Mouse (Mus musculus) frontal cortex, postnatal 25 days (tissue): ENCODE results near the gene Lig3.

Source experiments
- DNase-seq, 2 experiments: peaks; one replicate each; pipeline ENCODE4 v3.0.0; 2022; ENCODE audit warnings: low spot score in 2 of 2

Gene Lig3

GRCm38 (mm10) chr11:82780983-82781903 is at the start of gene Lig3:
Gene Lig3 (plus strand): TSS chr11:82781108.
- DNase-seq, result peak; percentile 90

DNA sequence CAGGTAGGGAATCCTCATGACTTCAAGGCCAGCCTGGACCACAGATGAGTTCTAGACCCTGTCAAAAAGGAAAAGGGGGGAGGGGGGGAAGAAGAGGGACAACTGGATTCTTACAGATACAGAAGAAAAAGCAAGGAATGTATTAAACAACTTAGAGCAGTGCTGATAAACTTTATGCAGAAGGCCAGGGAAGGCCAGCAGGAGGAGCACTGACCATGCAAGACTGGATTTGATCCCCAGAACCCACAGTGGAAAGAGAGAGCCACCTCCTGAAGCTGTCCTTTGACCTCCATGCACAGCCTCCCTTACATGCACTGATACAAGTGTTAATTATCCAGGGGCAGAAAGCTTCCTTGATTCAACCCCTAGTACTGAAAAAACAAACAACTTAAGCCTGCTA is 46.7 kb upstream of the Lig3 start:
- DNase-seq, result no peak

DNA sequence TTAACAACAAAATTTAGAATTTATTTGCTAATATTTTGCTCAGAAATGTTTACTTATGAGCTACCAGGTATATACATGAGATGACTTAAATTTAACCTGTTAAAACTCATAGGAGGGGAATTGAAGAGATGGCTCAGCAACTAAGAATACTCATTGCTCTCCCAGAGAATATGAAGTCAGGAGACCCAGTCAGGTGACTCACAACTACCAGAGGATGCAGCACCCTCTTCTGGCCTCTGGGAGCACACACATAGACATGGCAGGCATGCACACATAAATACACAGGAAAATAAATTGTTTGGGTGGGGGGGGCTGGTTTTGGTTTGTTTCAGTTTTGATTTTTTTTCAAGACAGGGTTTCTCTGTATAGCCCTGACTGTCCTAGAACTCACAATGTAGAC is 41.9 kb upstream of the Lig3 start:
- DNase-seq, result no peak

- DNase-seq, result no peak
These were observed 34.8 kb upstream of the Lig3 start for GRCm38 (mm10) chr11:82746138-82746537.

GRCm38 (mm10) chr11:82746857-82747366 is 34.0 kb upstream of the Lig3 start:
- DNase-seq, result no peak

DNA sequence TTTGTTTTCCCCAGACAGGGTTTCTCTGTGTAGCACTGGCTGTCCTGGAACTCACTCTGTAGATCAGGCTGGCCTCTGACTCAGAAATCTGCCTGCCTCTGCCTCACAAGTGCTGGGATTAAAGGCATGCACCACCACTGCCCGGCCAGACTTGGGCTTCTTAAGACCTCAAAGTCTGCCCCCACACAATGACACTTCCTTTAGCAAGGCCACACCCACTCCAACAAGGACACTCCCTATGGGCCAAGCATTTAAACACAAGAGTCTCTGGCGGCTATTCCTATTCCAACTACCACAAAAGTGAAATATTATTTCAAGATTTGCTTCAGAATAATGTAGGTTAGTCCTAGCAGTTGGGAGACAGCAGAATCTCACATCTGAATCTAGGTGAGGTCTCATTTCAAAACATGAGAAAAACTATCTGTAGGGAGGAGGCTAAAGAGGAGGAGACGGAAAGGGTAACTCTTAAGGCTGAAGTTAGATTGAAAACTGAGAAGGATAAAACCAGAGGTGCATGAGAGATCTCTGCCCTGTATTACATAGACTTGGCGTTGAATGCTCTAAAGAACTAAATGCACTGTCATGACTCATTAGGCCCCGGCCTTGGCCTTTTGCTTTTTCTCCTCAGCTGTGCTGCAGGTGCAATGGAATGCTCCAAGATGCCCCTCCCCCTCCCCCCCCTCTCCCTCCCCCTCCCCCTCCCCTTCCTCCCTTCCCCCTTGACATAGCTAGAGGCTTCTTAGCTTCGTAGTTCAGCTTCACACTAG is 28.4 kb upstream of the Lig3 start:
- no peak for DNase-seq

DNA sequence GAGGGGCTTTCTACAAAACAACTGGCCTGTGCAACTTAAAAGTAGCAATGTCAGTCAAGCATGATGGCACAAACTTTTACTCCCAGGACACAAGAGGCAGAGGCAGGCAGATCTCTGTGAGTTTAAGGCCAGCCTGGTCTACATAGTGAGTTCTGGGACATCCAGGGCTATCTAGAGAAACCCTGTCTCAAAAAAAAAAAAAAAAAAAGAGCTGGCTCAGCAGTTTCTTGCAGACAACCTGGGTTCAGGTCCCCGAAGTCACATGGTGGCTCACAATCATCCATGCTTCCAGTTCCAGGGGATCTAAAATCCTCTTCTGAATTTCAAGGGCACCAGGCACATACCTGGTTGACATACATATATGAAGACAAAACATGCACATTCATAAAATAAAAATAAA is 25.0 kb upstream of the Lig3 start:
- DNase-seq, result no peak

DNA sequence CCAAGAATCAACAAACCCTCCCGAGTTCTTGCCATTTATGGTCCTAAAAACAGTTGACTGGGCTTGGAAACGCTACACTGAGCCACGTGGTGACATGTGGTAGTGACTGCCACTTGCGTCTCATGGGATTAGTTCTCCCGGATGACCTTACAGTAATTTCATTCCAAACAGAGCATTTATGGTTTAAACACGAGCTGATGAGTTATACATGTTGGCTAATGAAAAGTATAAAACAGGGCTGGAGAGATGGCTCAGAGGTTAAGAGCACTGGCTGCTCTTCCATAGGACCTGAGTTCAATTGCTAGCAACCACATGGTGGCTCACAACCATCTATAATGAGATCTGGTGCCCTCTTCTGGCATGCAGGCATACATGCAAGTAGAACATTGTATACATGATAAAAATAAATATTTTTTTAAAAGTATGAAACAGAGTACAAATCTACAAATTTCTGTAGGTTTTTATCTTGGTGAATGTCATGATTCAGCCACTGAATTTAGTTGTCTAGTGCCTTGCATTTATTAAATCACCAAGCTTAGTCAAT is 18.6 kb upstream of the Lig3 start:
- DNase-seq, result no peak

- DNase-seq, result no peak
These were observed 17.6 kb upstream of the Lig3 start for GRCm38 (mm10) chr11:82763261-82763660.

DNA sequence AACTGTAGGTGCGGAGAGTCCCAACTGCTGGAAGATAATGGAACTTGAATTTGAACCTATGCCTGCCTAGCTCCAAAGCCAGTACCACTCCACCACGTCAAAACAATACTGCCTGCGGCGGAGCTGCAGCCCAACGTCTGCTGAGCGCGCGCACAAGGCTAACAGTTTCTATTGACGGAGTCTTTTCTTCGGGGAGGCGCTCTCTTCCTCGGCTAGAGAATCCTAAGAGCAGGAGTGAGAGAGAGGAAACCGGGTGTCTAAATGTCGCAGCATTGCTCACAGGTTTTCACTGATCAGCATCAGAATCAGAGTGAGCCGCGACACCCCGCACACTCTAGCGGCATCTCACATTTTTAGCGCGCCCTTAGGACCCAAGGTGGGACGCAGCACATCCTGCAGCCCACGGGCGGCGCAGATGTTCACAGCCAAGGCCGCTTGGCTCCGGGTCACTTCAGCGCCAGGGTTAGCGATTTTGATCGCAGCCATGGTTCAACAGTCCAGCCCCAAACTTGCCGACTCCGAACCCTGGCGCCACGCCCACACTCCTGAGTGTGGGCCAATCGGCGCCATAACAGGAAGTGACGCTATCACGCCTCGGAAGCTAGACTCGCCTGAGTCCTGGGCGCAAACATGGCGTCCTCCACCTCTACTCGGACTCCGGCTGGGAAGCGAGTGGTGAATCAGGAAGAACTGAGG is 17.0 kb upstream of the Lig3 start, which contains the start of the genes Cct6b and Zfp830:
Gene Cct6b (minus strand): TSS at position 580 of the 696 bp plus-strand sequence.
Gene Zfp830 (plus strand): TSS at position 604 of the 696 bp plus-strand sequence.
- peak; percentile 83 to 90 for DNase-seq

GRCm38 (mm10) chr11:82764438-82764924 is 16.4 kb upstream of the Lig3 start:
- no peak for DNase-seq

DNA sequence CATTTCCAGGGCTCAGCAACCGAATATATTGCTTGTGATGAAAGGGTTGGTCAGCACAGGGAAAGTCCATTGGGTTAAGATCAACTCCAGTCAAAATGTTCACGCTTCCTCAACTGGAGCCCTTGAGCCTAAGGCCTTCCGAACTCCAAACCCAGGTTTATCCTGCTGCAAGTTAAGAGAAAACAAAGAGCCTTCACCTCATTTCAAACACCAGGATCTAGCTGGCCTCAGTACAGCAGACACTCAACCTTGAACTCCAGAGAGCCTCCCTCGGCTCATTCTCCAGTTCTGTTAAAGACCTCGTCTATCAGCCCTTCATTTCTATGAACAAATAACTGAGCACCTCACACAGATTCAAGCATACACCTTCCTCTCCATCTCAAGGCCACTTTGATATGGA is 774 bp upstream of the Lig3 start:
- no peak for DNase-seq

- no peak for DNase-seq
These were observed 1.3 kb downstream of the Lig3 start for GRCm38 (mm10) chr11:82782197-82782596.

DNA sequence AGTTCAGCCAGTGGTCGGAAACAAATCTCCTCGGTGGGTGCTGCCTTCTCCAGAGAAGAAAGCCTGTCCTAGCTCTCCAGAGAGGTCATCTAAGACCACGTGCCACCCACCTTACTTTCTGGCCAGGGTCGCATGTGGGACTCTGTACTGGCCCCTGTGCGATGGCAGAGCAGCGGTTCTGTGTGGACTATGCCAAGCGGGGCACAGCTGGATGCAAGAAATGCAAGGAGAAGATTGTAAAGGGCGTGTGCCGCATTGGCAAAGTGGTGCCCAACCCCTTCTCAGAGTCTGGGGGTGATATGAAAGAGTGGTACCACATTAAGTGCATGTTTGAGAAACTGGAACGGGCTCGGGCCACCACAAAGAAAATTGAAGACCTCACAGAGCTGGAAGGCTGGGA is 2.5 kb downstream of the Lig3 start:
- DNase-seq, result no peak

GRCm38 (mm10) chr11:82806656-82807055 is 25.7 kb downstream of the Lig3 start:
- no peak for DNase-seq

- DNase-seq, result no peak
These were observed 26.5 kb downstream of the Lig3 start for GRCm38 (mm10) chr11:82807370-82807769.

- no peak for DNase-seq
These were observed 27.6 kb downstream of the Lig3 start for GRCm38 (mm10) chr11:82808485-82808884.

DNA sequence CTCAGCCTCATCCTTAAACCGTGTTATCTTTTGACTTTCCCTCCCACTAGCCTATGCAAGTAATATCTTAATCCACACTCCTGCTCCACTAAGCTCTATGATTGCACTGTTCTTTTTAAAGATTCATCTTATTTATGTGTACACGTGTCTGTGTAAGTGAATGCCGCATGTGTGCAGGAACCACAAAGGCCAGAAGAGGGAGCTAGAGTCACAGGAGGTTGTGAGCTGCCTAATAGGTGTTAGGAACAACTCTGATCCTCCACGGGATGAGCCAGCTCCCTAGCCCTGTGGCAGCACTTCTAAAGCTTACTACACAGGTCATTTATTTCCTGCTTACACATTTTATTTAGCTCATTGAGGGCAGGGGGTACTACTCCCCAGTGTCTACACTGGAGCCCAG is 38.4 kb downstream of the Lig3 start:
- no peak for DNase-seq

DNA sequence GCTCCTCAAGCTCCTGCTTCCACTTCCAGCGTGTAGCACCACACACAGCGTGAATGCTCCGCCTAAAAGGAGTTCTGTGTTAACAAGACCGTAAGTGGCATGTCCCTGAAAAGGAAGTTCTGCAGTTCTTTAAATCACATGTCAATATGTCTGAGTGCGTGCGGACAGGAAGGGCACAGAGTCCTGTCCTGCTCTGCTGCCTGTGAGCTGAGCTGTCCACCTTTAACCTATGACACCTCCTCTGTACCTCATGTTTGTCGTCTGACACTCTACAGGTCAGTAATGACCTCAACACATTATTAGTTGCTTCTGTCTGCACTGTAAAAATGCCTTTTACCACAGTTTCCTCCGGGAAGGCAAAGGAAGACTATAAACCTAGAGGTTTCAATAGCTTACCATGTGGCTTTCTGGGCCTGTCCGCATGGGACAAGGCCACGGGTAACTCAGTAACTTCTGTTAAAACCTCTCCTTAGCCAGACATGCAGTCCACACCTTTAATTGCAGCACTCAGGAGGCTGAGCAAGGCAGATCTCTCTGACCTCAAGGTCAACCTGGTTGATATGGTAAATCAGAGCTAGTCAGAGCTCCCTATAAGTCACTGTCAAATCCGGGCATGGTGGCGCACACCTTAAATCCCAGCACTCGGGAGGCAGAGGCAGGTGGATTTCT is 40.0 kb downstream of the Lig3 start:
- DNase-seq, result no peak

DNA sequence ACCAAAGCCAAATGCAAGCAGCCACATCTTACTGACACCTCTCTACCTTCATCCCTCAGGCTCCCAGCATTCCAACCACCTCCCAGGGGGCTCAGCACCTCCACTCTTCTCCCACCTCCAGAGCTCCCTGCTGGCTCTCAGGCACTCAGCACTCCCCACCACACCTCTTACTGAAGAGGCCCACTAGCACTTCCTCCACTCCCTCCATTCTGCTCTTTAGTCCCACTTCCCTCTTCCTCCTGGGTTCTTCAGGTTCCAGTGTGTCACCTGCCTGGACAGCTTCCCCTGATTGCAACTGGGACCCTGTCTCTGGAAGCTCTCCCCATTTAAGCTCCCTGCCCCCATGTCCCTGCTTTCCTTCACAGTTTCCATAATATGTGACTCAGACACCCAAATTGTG is 45.9 kb downstream of the Lig3 start:
- no peak for DNase-seq
